Mouse (Mus musculus) heart, postnatal 0 days (tissue): ENCODE measurements around the gene Bbip1.

Source experiments
- CTCF ChIP-seq: IDR thresholded peaks from 2 replicates; pipeline ENCODE4 v1.5.1; 2016; ENCODE audit warnings: antibody characterized with exemption, control low read depth, low read depth
- EP300 ChIP-seq: IDR thresholded peaks from 2 replicates; pipeline ENCODE4 v1.6.1; 2016; ENCODE audit warnings: antibody characterized with exemption, low read depth

- TF ChIP-seq CTCF: no peak
- TF ChIP-seq EP300: no peak
Observed at GRCm38 (mm10) chr19:53886576-53887370, 57.7 kb downstream of the Bbip1 start.
